Mouse (Mus musculus) CH12.LX (cell line): ENCODE measurements at regions not wholly inside any gene's neighbourhood (a gene's known extent, or its start where the extent isn't known, plus 50 kb on each side); places are given as distances from the start of the nearest gene placed in this dataset.

Source experiments
- DNase-seq: peaks from one replicate; pipeline ENCODE4 v3.0.0-alpha.2; 2013; ENCODE audit errors: extremely low read depth
- H3K27ac ChIP-seq: 2 replicates; pipeline ENCODE4 v1.5.1; 2012; ENCODE audit warnings: low read depth, mild to moderate bottlenecking, control low read depth, moderate library complexity; ENCODE audit not compliant: insufficient read depth
- H3K27me3 ChIP-seq: replicated peaks from 2 replicates; pipeline ENCODE3; 2012; ENCODE audit warnings: inconsistent platforms
- H3K36me3 ChIP-seq, 2 experiments: replicated peaks in 1 of 2; 2 replicates each; pipeline versions ENCODE3 to v1.6.1; 2012; ENCODE audit warnings: inconsistent platforms in 1 of 2, low read length in 1 of 2, mild to moderate bottlenecking in 1 of 2, mixed read lengths in 1 of 2, moderate library complexity in 1 of 2; ENCODE audit not compliant: control insufficient read depth in 1 of 2, insufficient read depth in 1 of 2
- H3K4me1 ChIP-seq, 2 experiments: 2 replicates each; pipeline ENCODE4 v1.6.1; 2012; ENCODE audit warnings: inconsistent platforms in 1 of 2, moderate library complexity in 1 of 2; ENCODE audit not compliant: insufficient read depth in 2 of 2, control insufficient read depth in 1 of 2
- H3K4me2 ChIP-seq: 2 replicates; pipeline ENCODE4 v1.6.1; 2012; ENCODE audit warnings: low read depth, mild to moderate bottlenecking, control low read depth; ENCODE audit not compliant: poor library complexity, insufficient read depth, severe bottlenecking
- H3K4me3 ChIP-seq, 3 experiments: fragments of 150-350 bp in 1 of 3; sonication (generic) in 1 of 3; replicated peaks in 1 of 3; 2 replicates each; pipeline versions ENCODE3 to v1.5.1; 2011 to 2012; ENCODE audit warnings: low read depth in 2 of 3, low read length in 2 of 3, mild to moderate bottlenecking in 2 of 3, moderate library complexity in 2 of 3, control low read depth in 1 of 3, improper control_type of control experiment in 1 of 3, inconsistent platforms in 1 of 3, mixed read lengths in 1 of 3; ENCODE audit not compliant: poor library complexity in 1 of 3
- H3K79me2 ChIP-seq: replicated peaks from 2 replicates; pipeline ENCODE4 v1.6.1; 2012; ENCODE audit warnings: mild to moderate bottlenecking, moderate library complexity; ENCODE audit not compliant: control insufficient read depth, poor library complexity, insufficient read depth, severe bottlenecking; ENCODE audit errors: extremely low read depth
- H3K9ac ChIP-seq: 2 replicates; pipeline ENCODE4 v1.6.1; 2012; ENCODE audit warnings: low read depth, mild to moderate bottlenecking, control low read depth, moderate library complexity; ENCODE audit not compliant: insufficient read depth
- H3K9me3 ChIP-seq: replicated peaks from 2 replicates; pipeline ENCODE3; 2012; ENCODE audit warnings: low read length, inconsistent platforms, mixed read lengths
- CHD1 ChIP-seq: IDR thresholded peaks from 2 replicates; pipeline ENCODE4 v1.6.1; 2012; ENCODE audit warnings: low read depth, low read length, improper control_type of control experiment, inconsistent platforms
- CHD2 ChIP-seq: IDR thresholded peaks from 2 replicates; pipeline ENCODE4 v1.6.1; 2011; ENCODE audit warnings: low read length, improper control_type of control experiment
- CTCF ChIP-seq, 2 experiments: IDR thresholded peaks in 1 of 2; conservative IDR thresholded peaks in 1 of 2; 2 replicates each; pipeline ENCODE4 v1.5.1; 2011 to 2012; ENCODE audit warnings: low read depth in 2 of 2, low read length in 2 of 2, improper control_type of control experiment in 1 of 2, inconsistent platforms in 1 of 2, mild to moderate bottlenecking in 1 of 2, moderate library complexity in 1 of 2
- E2F4 ChIP-seq: IDR thresholded peaks from 2 replicates; pipeline ENCODE4 v1.6.1; 2011; ENCODE audit warnings: low read depth, low read length, improper control_type of control experiment; ENCODE audit not compliant: insufficient replicate concordance
- ETS1 ChIP-seq: conservative IDR thresholded peaks from 2 replicates; pipeline ENCODE4 v1.6.1; 2012; ENCODE audit warnings: low read depth, mild to moderate bottlenecking, inconsistent platforms, low read length, improper control_type of control experiment, moderate library complexity
- KAT2A ChIP-seq: IDR thresholded peaks from 2 replicates; pipeline ENCODE4 v1.6.1; 2012; ENCODE audit warnings: low read length, improper control_type of control experiment, inconsistent platforms; ENCODE audit not compliant: insufficient replicate concordance
- MAZ ChIP-seq: IDR thresholded peaks from 2 replicates; pipeline ENCODE4 v1.6.1; 2012; ENCODE audit warnings: low read depth, mild to moderate bottlenecking, inconsistent platforms, low read length, improper control_type of control experiment, moderate library complexity
- MEF2A ChIP-seq: IDR thresholded peaks from 2 replicates; pipeline ENCODE4 v1.6.1; 2014; ENCODE audit warnings: low read depth, mild to moderate bottlenecking, inconsistent platforms, low read length, improper control_type of control experiment, borderline replicate concordance
- MXI1 ChIP-seq: IDR thresholded peaks from 2 replicates; pipeline ENCODE4 v1.6.1; 2011; ENCODE audit warnings: mild to moderate bottlenecking, low read depth, low read length, improper control_type of control experiment
- NELFE ChIP-seq: IDR thresholded peaks from 2 replicates; pipeline ENCODE4 v1.6.1; 2011; ENCODE audit warnings: low read depth, low read length, improper control_type of control experiment
- PAX5 ChIP-seq: IDR thresholded peaks from 2 replicates; pipeline ENCODE4 v1.6.1; 2012; ENCODE audit warnings: low read length, inconsistent platforms, mixed read lengths
- RCOR1 ChIP-seq: conservative IDR thresholded peaks from 2 replicates; pipeline ENCODE4 v1.6.1; 2012; ENCODE audit warnings: low read depth, mild to moderate bottlenecking, inconsistent platforms, low read length, improper control_type of control experiment
- SIN3A ChIP-seq: IDR thresholded peaks from 2 replicates; pipeline ENCODE4 v1.6.1; 2012; ENCODE audit warnings: low read length, improper control_type of control experiment, inconsistent platforms
- UBTF ChIP-seq: IDR thresholded peaks from 2 replicates; pipeline ENCODE4 v1.6.1; 2012; ENCODE audit warnings: low read depth, mild to moderate bottlenecking, inconsistent platforms, low read length, improper control_type of control experiment, moderate library complexity
- ZNF384 ChIP-seq: IDR thresholded peaks from 2 replicates; pipeline ENCODE4 v1.6.1; 2012; ENCODE audit warnings: low read depth, low read length, improper control_type of control experiment, inconsistent platforms
- dilution Hi-C: fragments of 300-500 bp; cut with MboI; formaldehyde crosslinking; loops from 2 replicates; pipeline ENCODE4 v1.14.3; 2020; ENCODE audit warnings: low sequenced_read_pairs; ENCODE audit not compliant: extremely low pct_unique_long_range_greater_than_20kb, extremely low pct_ligation_motif_present
- in situ Hi-C: fragments of 300-500 bp; cut with MboI; formaldehyde crosslinking; loops from 3 replicates; pipeline ENCODE4 v1.14.3; 2019; ENCODE audit warnings: low sequenced_read_pairs, low pct_ligation_motif_present, low pct_unique_long_range_greater_than_20kb, mixed read lengths

GRCm38 (mm10) chr16:47017486-47017885, 519.2 kb upstream of the Nectin3 start:
- TF ChIP-seq UBTF (no peak), CTCF (conservative IDR thresholded peaks at IDR 0.05 in 1 of 2, IDR thresholded peaks at IDR 0.05 in 1 of 2; ENCODE audit: low read depth in 2 of 2, low read length in 2 of 2) (no peak), ETS1 (no peak), NELFE (no peak)
- no peak overlapping the region for H3K4me3 ChIP-seq
- H3K27ac ChIP-seq, result no peak overlapping the region
- H3K36me3 ChIP-seq, result no peaks in the 10 kb centered on the region
- H3K27me3 ChIP-seq, result no peaks in the 10 kb centered on the region
- H3K79me2 ChIP-seq, result no peaks in the 10 kb centered on the region
- dilution Hi-C loops, result no loop called here
- DNase-seq, result no peak
- H3K4me1 ChIP-seq, result no peaks in the 10 kb centered on the region
- in situ Hi-C loops, result no loop called here
- H3K4me2 ChIP-seq, result no peak overlapping the region
- no peak overlapping the region for H3K9ac ChIP-seq
- peaks cover 36% of the 10 kb centered on the region for H3K9me3 ChIP-seq

- Histone ChIP-seq H3K36me3 (no peaks in the 10 kb centered on the region), H3K4me2 (no peak overlapping the region), H3K4me1 (no peaks in the 10 kb centered on the region), H3K9ac (no peak overlapping the region), H3K79me2 (no peaks in the 10 kb centered on the region), H3K4me3 (no peak overlapping the region), H3K27me3 (no peaks in the 10 kb centered on the region), H3K9me3 (peaks cover 18% of the 10 kb centered on the region), H3K27ac (no peak overlapping the region)
- in situ Hi-C loops, result no loop called here
- TF ChIP-seq CHD1 (no peak), MEF2A (no peak), RCOR1 (no peak), SIN3A (no peak), KAT2A (no peak), MAZ (no peak), ZNF384 (no peak), E2F4 (no peak), UBTF (no peak), CTCF (conservative IDR thresholded peaks at IDR 0.05 in 1 of 2, IDR thresholded peaks at IDR 0.05 in 1 of 2; ENCODE audit: low read depth in 2 of 2, low read length in 2 of 2) (no peak), ETS1 (no peak), MXI1 (no peak), PAX5 (no peak), CHD2 (no peak)
- DNase-seq, result no peak
- dilution Hi-C loops, result no loop called here
These were observed 484.7 kb upstream of the Nectin3 start for GRCm38 (mm10) chr16:46982910-46983600.
